Mouse (Mus musculus): Measurements from ENCODE around the gene St3gal3. TPM values are rescaled to one million over a fixed set of nuclear protein-coding genes. Genes with fewer than 3 reads are reported as not detected.
A peak's percentile ranks its signal among the peaks of the same experiment; 100 is the strongest.

The St3gal3 gene
- polyA plus RNA-seq, 1 experiment from 2014 or later = 10.8 TPM

DNA sequence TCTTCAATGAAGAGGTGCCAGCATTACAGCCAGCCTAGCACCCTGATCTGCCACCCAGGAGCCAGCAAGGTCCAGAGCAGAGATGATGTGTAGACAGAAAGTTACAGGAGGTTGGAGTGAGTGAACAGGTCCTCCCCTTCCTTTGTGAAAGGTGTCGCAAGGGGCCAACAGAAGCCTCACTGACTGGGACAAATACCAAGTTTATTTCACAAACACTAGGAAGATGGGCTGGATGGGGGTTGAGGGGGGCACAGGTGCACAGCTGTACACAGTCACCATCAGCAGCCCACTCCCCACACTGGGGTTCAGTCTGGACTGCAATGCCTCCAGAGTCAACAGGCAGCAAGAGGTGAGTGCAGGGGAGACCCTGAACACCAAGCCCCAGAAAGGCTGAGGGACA is 250.6 kb downstream of the St3gal3 start:
- WGBS = 89% methylated on average over 1 of the region's 1 CpGs
- peak overlapping the region; percentile 96; the same call in 1 of the 2 replicates for H3K27ac ChIP-seq
- H3K9me3 ChIP-seq = no peaks in the 10 kb centered on the region
- peaks cover 52% of the 10 kb centered on the region for H3K36me3 ChIP-seq
- peaks cover 60% of the 10 kb centered on the region for H3K4me1 ChIP-seq (replicated peaks)
- no peaks in the 10 kb centered on the region for H3K27me3 ChIP-seq (ENCODE audit: insufficient read depth, poor library complexity, severe bottlenecking)
- peak overlapping the region; percentile 87 for H3K4me3 ChIP-seq
- no peak for DNase-seq (ENCODE audit: low spot score)

GRCm38 (mm10) chr4:117882701-117883691 is 251.7 kb downstream of the St3gal3 start, which contains the start of gene B4galt2:
B4galt2 (minus strand) TSS chr4:117883487.
- Histone ChIP-seq H3K27ac (peak within 1 kb of the TSS; percentile 96), H3K36me3 (peaks cover 56% of the 10 kb centered on the region), H3K9me3 (no peaks in the 10 kb centered on the region), H3K27me3 (ENCODE audit: insufficient read depth, poor library complexity, severe bottlenecking) (no peaks in the 10 kb centered on the region), H3K4me3 (peak within 1 kb of the TSS; percentile 87), H3K4me1 (replicated peaks) (peaks cover 69% of the 10 kb centered on the region)
- WGBS = under 1% methylated on average over 95 of the region's 103 CpGs
- DNase-seq (ENCODE audit: low spot score) = peak; percentile 68

Other genes starting within 250 kb of the St3gal3 start
- 208 and 263 TPM in 2 replicates for gene Atp6v0b, start 247.6 kb downstream of the St3gal3 start, polyA plus RNA-seq (2016; fragmentation: Nextera tagmentation; extraction: Ambion mirVana)
- gene Dph2, start 242.9 kb downstream of the St3gal3 start, polyA plus RNA-seq (2016; fragmentation: Nextera tagmentation; extraction: Ambion mirVana) = 27.1 and 27.5 TPM in 2 replicates
- 71.1 and 79.5 TPM in 2 replicates for gene Ipo13, start 219.9 kb downstream of the St3gal3 start, polyA plus RNA-seq (2016; fragmentation: Nextera tagmentation; extraction: Ambion mirVana)
- gene Artn, start 205.2 kb downstream of the St3gal3 start, polyA plus RNA-seq (2016; fragmentation: Nextera tagmentation; extraction: Ambion mirVana) = 1.4 and 1.8 TPM in 2 replicates
- gene Kdm4a, start 45.1 kb upstream of the St3gal3 start, polyA plus RNA-seq (2016; fragmentation: Nextera tagmentation; extraction: Ambion mirVana) = 33.9 and 40.2 TPM in 2 replicates
- 104 and 106 TPM in 2 replicates for gene Ptprf, start 156.5 kb upstream of the St3gal3 start, polyA plus RNA-seq (2016; fragmentation: Nextera tagmentation; extraction: Ambion mirVana)

Data from hindbrain, embryonic 10.5 days (tissue).